Mouse (Mus musculus): ENCODE data around the gene Defb18.

GRCm38 (mm10) chr1:18268845-18269244 is 31.6 kb upstream of the Defb18 start:
- no peak for TF ChIP-seq CTCF (IDR thresholded peaks at IDR 0.05; ENCODE audit: low read depth)
- TF ChIP-seq EP300 (optimal IDR thresholded peaks at IDR 0.05): no peak
